Mouse (Mus musculus): ENCODE measurements around the gene Gm867. TPM values are rescaled to one million over a fixed set of nuclear protein-coding genes. Genes with fewer than 3 reads are reported as not detected.

The Gm867 gene
- polyA plus RNA-seq, 1 experiment = 1.3 TPM

DNA sequence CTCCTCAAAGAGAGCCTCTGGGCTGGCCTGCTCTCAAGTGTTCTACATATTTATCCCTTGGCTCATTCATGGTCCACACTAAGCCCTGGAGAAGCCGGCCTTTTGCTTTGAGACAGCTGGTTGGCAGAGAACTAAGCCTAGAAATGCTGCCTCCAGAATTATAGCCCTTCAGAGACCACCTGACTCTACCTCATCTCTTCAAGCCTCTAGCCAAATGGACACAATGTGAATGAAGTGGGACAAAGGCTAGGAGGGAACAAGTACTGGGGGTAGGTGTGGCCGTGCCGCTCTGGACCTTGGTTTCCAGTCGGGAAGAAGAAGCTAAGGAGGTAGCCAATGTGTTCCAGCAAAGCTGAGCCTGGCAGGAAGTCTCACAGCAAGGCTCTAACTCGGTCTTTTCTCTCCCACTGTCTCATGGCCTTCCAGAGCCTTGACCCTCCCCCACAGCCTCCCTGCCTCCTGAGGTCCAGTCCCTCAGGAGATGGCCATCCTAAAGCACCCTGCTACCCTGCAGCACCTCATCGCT is 42.4 kb downstream of the Gm867 start:
- no peak overlapping the region for H3K4me3 ChIP-seq (ENCODE audit: insufficient read depth, low read depth, low read length)
- TF ChIP-seq CTCF (conservative IDR thresholded peaks at IDR 0.05; ENCODE audit: insufficient read depth, insufficient read length, low read depth, low read length) (no peak), POLR2A (IDR thresholded peaks at IDR 0.05; ENCODE audit: low read depth, low read length) (no peak)
- WGBS = 65% methylated on average over 6 of the region's 6 CpGs
- no peaks in the 10 kb centered on the region for H3K27me3 ChIP-seq (replicated peaks; ENCODE audit: control insufficient read depth, insufficient read depth, low read length)
- no peak for DNase-seq
- no peaks in the 10 kb centered on the region for H3K36me3 ChIP-seq (ENCODE audit: control insufficient read depth, insufficient read depth, low read length)
- no peak overlapping the region; the same call in 1 of the 2 replicates for H3K27ac ChIP-seq (ENCODE audit: insufficient read depth, low read depth, low read length)
- H3K4me1 ChIP-seq (ENCODE audit: control insufficient read depth, insufficient read depth, low read length) = peaks cover 6% of the 10 kb centered on the region; the same call in 1 of the 2 replicates

GRCm38 (mm10) chr10:75897373-75897772 is 43.1 kb downstream of the Gm867 start:
- peaks cover 6% of the 10 kb centered on the region; the same call in 1 of the 2 replicates for H3K4me1 ChIP-seq (ENCODE audit: control insufficient read depth, insufficient read depth, low read length)
- peak; percentile 83 for DNase-seq
- no peak overlapping the region for H3K4me3 ChIP-seq (ENCODE audit: insufficient read depth, low read depth, low read length)
- TF ChIP-seq CTCF (conservative IDR thresholded peaks at IDR 0.05; ENCODE audit: insufficient read depth, insufficient read length, low read depth, low read length) (peak; percentile 84), POLR2A (IDR thresholded peaks at IDR 0.05; ENCODE audit: low read depth, low read length) (no peak)
- 31% methylated on average over 6 of the region's 6 CpGs for WGBS
- H3K27me3 ChIP-seq (replicated peaks; ENCODE audit: control insufficient read depth, insufficient read depth, low read length) = no peaks in the 10 kb centered on the region
- H3K27ac ChIP-seq (ENCODE audit: insufficient read depth, low read depth, low read length) = no peak overlapping the region
- no peaks in the 10 kb centered on the region for H3K36me3 ChIP-seq (ENCODE audit: control insufficient read depth, insufficient read depth, low read length)

GRCm38 (mm10) chr10:75896208-75896607 is 44.3 kb downstream of the Gm867 start:
- 89% methylated on average over 1 of the region's 1 CpGs for WGBS
- peaks cover 6% of the 10 kb centered on the region; the same call in 1 of the 2 replicates for H3K4me1 ChIP-seq (ENCODE audit: control insufficient read depth, insufficient read depth, low read length)
- no peak overlapping the region for H3K27ac ChIP-seq (ENCODE audit: insufficient read depth, low read depth, low read length)
- H3K4me3 ChIP-seq (ENCODE audit: insufficient read depth, low read depth, low read length) = no peak overlapping the region
- no peaks in the 10 kb centered on the region for H3K27me3 ChIP-seq (replicated peaks; ENCODE audit: control insufficient read depth, insufficient read depth, low read length)
- no peak for TF ChIP-seq POLR2A (IDR thresholded peaks at IDR 0.05; ENCODE audit: low read depth, low read length)
- TF ChIP-seq CTCF (conservative IDR thresholded peaks at IDR 0.05; ENCODE audit: insufficient read depth, insufficient read length, low read depth, low read length) = no peak
- no peaks in the 10 kb centered on the region for H3K36me3 ChIP-seq (ENCODE audit: control insufficient read depth, insufficient read depth, low read length)
- no peak for DNase-seq

- no peak overlapping the region for H3K4me3 ChIP-seq (ENCODE audit: insufficient read depth, low read depth, low read length)
- DNase-seq = no peak
- 96% methylated on average over 5 of the region's 5 CpGs for WGBS
- H3K36me3 ChIP-seq (ENCODE audit: control insufficient read depth, insufficient read depth, low read length) = no peaks in the 10 kb centered on the region
- H3K27ac ChIP-seq (ENCODE audit: insufficient read depth, low read depth, low read length) = no peak overlapping the region
- TF ChIP-seq POLR2A (IDR thresholded peaks at IDR 0.05; ENCODE audit: low read depth, low read length) (no peak), CTCF (conservative IDR thresholded peaks at IDR 0.05; ENCODE audit: insufficient read depth, insufficient read length, low read depth, low read length) (no peak)
- no peaks in the 10 kb centered on the region for H3K27me3 ChIP-seq (replicated peaks; ENCODE audit: control insufficient read depth, insufficient read depth, low read length)
- peaks cover 6% of the 10 kb centered on the region; the same call in 1 of the 2 replicates for H3K4me1 ChIP-seq (ENCODE audit: control insufficient read depth, insufficient read depth, low read length)
These were observed 44.7 kb downstream of the Gm867 start for GRCm38 (mm10) chr10:75895730-75896129.

DNA sequence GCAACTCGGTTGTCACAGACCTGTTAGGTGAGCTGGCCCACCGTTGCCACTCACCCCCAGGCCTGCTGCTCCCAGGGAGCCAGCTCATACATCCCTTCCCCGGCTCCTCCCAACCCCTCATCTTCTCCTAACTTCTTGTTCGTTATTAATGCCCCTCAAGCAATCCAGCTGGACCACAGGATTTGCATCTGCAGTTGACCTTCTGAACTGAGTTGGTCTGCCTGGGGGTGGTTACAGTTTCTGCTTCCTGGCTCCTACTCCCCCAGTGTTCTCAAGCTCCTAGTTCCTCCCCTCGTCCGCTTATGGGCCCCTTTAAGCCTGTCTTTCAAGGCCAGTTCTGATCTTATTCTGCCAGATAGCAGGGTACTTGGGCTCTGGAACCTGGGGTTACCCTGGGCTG is 45.9 kb downstream of the Gm867 start:
- DNase-seq = no peak
- H3K27ac ChIP-seq (ENCODE audit: insufficient read depth, low read depth, low read length) = no peak overlapping the region
- H3K4me1 ChIP-seq (ENCODE audit: control insufficient read depth, insufficient read depth, low read length) = peaks cover 6% of the 10 kb centered on the region; the same call in 1 of the 2 replicates
- no peaks in the 10 kb centered on the region for H3K27me3 ChIP-seq (replicated peaks; ENCODE audit: control insufficient read depth, insufficient read depth, low read length)
- 69% methylated on average over 6 of the region's 6 CpGs for whole genome bisulfite sequencing
- H3K36me3 ChIP-seq (ENCODE audit: control insufficient read depth, insufficient read depth, low read length) = no peaks in the 10 kb centered on the region
- H3K4me3 ChIP-seq (ENCODE audit: insufficient read depth, low read depth, low read length) = no peak overlapping the region
- TF ChIP-seq POLR2A (IDR thresholded peaks at IDR 0.05; ENCODE audit: low read depth, low read length) (no peak), CTCF (conservative IDR thresholded peaks at IDR 0.05; ENCODE audit: insufficient read depth, insufficient read length, low read depth, low read length) (no peak)

DNA sequence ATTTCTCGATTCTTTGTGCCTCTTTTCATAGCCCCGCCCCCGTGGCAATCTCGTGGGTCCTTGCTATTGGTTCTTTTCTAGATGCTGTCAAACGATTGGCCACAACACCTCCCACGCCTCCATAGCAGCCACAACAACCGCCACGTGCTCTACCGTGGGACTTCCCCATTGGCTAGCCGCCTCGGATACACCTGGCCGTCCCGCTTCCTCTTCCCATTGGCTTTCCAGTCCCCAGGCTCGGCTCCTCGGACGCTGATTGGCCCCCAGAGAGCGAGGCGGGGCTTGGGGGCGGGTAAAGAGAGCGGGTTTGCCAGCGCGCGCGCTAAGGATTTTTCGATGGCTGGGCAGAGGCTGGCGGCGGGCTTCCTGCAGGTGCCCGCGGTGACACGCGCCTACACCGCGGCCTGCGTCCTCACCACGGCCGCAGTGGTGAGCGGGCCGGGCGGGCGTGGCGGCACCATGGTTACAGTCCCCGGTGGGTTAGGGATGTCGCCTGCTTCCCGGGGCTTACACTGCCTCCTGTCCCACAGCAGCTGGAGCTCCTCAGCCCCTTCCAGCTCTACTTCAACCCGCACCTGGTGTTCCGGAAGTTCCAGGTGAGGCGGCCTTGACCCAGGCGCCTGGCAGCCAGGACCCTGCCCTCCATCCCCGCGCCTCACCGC is 47.3 kb downstream of the Gm867 start, which contains the start of gene Derl3:
Gene Derl3, plus strand, starts transcription at position 325 of the 662 bp plus-strand sequence.
- H3K27ac ChIP-seq (ENCODE audit: insufficient read depth, low read depth, low read length) = no peak within 1 kb of the TSS
- 2% methylated on average over 51 of the region's 51 CpGs for WGBS
- no peaks in the 10 kb centered on the region for H3K27me3 ChIP-seq (replicated peaks; ENCODE audit: control insufficient read depth, insufficient read depth, low read length)
- peak; percentile 98 for DNase-seq
- 0 out of 2 replicates have a peak, but pooled peaks cover 3% of the 10 kb centered on the region for H3K4me1 ChIP-seq (ENCODE audit: control insufficient read depth, insufficient read depth, low read length)
- no peak for TF ChIP-seq CTCF (conservative IDR thresholded peaks at IDR 0.05; ENCODE audit: insufficient read depth, insufficient read length, low read depth, low read length)
- no peak for TF ChIP-seq POLR2A (IDR thresholded peaks at IDR 0.05; ENCODE audit: low read depth, low read length)
- no peaks in the 10 kb centered on the region for H3K36me3 ChIP-seq (ENCODE audit: control insufficient read depth, insufficient read depth, low read length)
- peak within 1 kb of the TSS; percentile 47 for H3K4me3 ChIP-seq (ENCODE audit: insufficient read depth, low read depth, low read length)

GRCm38 (mm10) chr10:75889406-75890153 is 50.9 kb downstream of the Gm867 start:
- H3K27ac ChIP-seq (ENCODE audit: insufficient read depth, low read depth, low read length) = no peak overlapping the region
- no peaks in the 10 kb centered on the region for H3K27me3 ChIP-seq (replicated peaks; ENCODE audit: control insufficient read depth, insufficient read depth, low read length)
- no peak for DNase-seq
- WGBS = 42% methylated on average over 8 of the region's 8 CpGs
- H3K36me3 ChIP-seq (ENCODE audit: control insufficient read depth, insufficient read depth, low read length) = no peaks in the 10 kb centered on the region
- TF ChIP-seq CTCF (conservative IDR thresholded peaks at IDR 0.05; ENCODE audit: insufficient read depth, insufficient read length, low read depth, low read length) (no peak), POLR2A (IDR thresholded peaks at IDR 0.05; ENCODE audit: low read depth, low read length) (no peak)
- H3K4me3 ChIP-seq (ENCODE audit: insufficient read depth, low read depth, low read length) = no peak overlapping the region
- 0 out of 2 replicates have a peak, but pooled peaks cover 3% of the 10 kb centered on the region for H3K4me1 ChIP-seq (ENCODE audit: control insufficient read depth, insufficient read depth, low read length)

Other genes with a start within 250 kb of the Gm867 start
- 24.6 and 27.3 TPM in 2 replicates for gene Cabin1, start 176.3 kb downstream of the Gm867 start, polyA plus RNA-seq (2012; rRNA removed)
- gene Ddt, start 167.3 kb downstream of the Gm867 start, polyA plus RNA-seq (2012; rRNA removed) = 408 and 410 TPM in 2 replicates
- gene Gm20441, start 159.7 kb downstream of the Gm867 start, polyA plus RNA-seq (2012; rRNA removed) = not detected in 2 replicates
- gene Gstt3, start 159.3 kb downstream of the Gm867 start, polyA plus RNA-seq (2012; rRNA removed) = 97.4 and 108 TPM in 2 replicates
- gene Gstt1, start 142.1 kb downstream of the Gm867 start, polyA plus RNA-seq (2012; rRNA removed) = 492 and 514 TPM in 2 replicates
- 0.11 and 0.23 TPM in 2 replicates for gene Gstt4, start 118.1 kb downstream of the Gm867 start, polyA plus RNA-seq (2012; rRNA removed)
- 1,054 and 1,473 TPM in 2 replicates for gene Gstt2, start 103.2 kb downstream of the Gm867 start, polyA plus RNA-seq (2012; rRNA removed)
- 3,280 and 4,796 TPM in 2 replicates for gene Mif, start 80.4 kb downstream of the Gm867 start, polyA plus RNA-seq (2012; rRNA removed)
- 5.0 and 6.4 TPM in 2 replicates for gene Derl3, start 47.3 kb downstream of the Gm867 start, polyA plus RNA-seq (2012; rRNA removed)
- gene Smarcb1, start 19.1 kb downstream of the Gm867 start, polyA plus RNA-seq (2012; rRNA removed) = 34.6 and 37.7 TPM in 2 replicates
- 1,587 and 1,621 TPM in 2 replicates for gene Chchd10, start 7.5 kb downstream of the Gm867 start, polyA plus RNA-seq (2012; rRNA removed)
- 21.5 and 23.9 TPM in 2 replicates for gene Mmp11, start 4.2 kb downstream of the Gm867 start, polyA plus RNA-seq (2012; rRNA removed)
- gene Vpreb3, start 2.4 kb upstream of the Gm867 start, polyA plus RNA-seq (2012; rRNA removed) = 1.2 and 3.8 TPM in 2 replicates
- 0.03 TPM in 1 of 2 replicates, not detected in the other for gene Gm5134, start 13.8 kb upstream of the Gm867 start, polyA plus RNA-seq (2012; rRNA removed)
- gene Zfp280b, start 92.0 kb upstream of the Gm867 start, polyA plus RNA-seq (2012; rRNA removed) = 4.2 and 4.3 TPM in 2 replicates
- gene Slc5a4b, start 170.3 kb upstream of the Gm867 start, polyA plus RNA-seq (2012; rRNA removed) = 0.07 and 0.08 TPM in 2 replicates
- not detected in 2 replicates for gene Slc5a4a, start 206.8 kb upstream of the Gm867 start, polyA plus RNA-seq (2012; rRNA removed)

All from kidney, adult 2 months (tissue).